Mouse (Mus musculus) heart, embryonic 13.5 days (tissue): ENCODE data around the gene Ptms. TPM values are rescaled to one million over a fixed set of nuclear protein-coding genes. Genes with fewer than 3 reads are reported as not detected.

Source experiments
- ATAC-seq: fragments of 200-750 bp; cut with Nextera tagmentation; 2 replicates; pipeline ENCODE4 v1.8.0; 2017; ENCODE audit warnings: moderate TSS enrichment; ENCODE audit not compliant: insufficient number of reproducible peaks, low FRiP score, low TSS enrichment; ENCODE audit errors: extremely low read depth
- H3K27ac ChIP-seq: fragments of 300-500 bp; sonication (generic); replicated peaks from 2 replicates; pipeline ENCODE4 v1.5.1; 2015; ENCODE audit warnings: moderate library complexity, mild to moderate bottlenecking, inconsistent platforms
- H3K27me3 ChIP-seq: fragments of 300-500 bp; sonication (generic); replicated peaks from 2 replicates; pipeline ENCODE4 v1.6.1; 2015; ENCODE audit warnings: mild to moderate bottlenecking, inconsistent platforms
- H3K36me3 ChIP-seq: fragments of 300-500 bp; sonication (generic); 2 replicates; pipeline ENCODE4 v1.6.1; 2015; ENCODE audit warnings: mild to moderate bottlenecking, inconsistent platforms
- H3K4me1 ChIP-seq: fragments of 300-500 bp; sonication (generic); 2 replicates; pipeline ENCODE4 v1.6.1; 2015; ENCODE audit warnings: inconsistent platforms
- H3K4me2 ChIP-seq: fragments of 300-500 bp; sonication (generic); 2 replicates; pipeline ENCODE4 v1.6.1; 2015; ENCODE audit warnings: inconsistent platforms, mild to moderate bottlenecking, moderate library complexity
- H3K4me3 ChIP-seq: fragments of 300-500 bp; sonication (generic); 2 replicates; pipeline ENCODE4 v1.5.1; 2015; ENCODE audit warnings: moderate library complexity, mild to moderate bottlenecking, inconsistent platforms
- H3K9ac ChIP-seq: fragments of 300-500 bp; sonication (generic); 2 replicates; pipeline ENCODE4 v1.6.1; 2015; ENCODE audit warnings: inconsistent platforms, mild to moderate bottlenecking, moderate library complexity
- H3K9me3 ChIP-seq: fragments of 300-500 bp; sonication (generic); 2 replicates; pipeline ENCODE4 v1.6.1; 2016; ENCODE audit warnings: inconsistent platforms
- WGBS: fragments of 180-500 bp; shearing (Covaris S2); methylation state at CpG from one replicate; pipeline ENCODE4 v1.1.7; 2015; ENCODE audit warnings: mixed read lengths; 5-methylcytosine and 5-hydroxymethylcytosine counted together
- polyA plus RNA-seq: library from polyadenylated mRNA; unstranded; fragments of >200 nt; fragmentation: Nextera tagmentation; extraction: Ambion mirVana; gene quantifications from 2 replicates; pipeline ENCODE4 v1.2.1, GENCODE M21; 2015

Ptms gene
- polyA plus RNA-seq, 1 experiment from 2014 or later: 233 TPM

DNA sequence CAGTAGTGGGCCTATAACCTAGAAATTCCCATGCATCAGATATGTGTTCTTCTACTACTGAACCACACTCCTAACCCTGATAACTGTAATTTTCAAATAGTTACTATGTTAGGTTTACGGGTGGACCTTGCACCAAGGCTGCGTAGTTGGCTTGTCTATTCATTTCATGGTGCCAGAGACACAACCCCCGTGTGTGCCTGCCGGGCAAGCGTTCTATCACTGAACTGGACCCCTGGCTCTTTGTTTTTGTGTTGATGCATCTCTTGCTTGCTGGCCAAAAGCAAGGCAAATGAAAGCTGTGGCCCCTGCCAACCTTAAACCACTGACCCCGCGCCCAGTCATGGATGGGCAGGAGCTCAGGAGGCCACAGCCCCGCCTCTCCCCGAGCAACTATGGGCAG, 38.1 kb downstream of the Ptms start:
- ATAC-seq: no peak
- Histone ChIP-seq H3K4me2 (no peak overlapping the region), H3K27me3 (0 out of 2 replicates have a peak, but pooled peaks cover 9% of the 10 kb centered on the region), H3K4me3 (no peak overlapping the region), H3K36me3 (no peaks in the 10 kb centered on the region), H3K9me3 (no peaks in the 10 kb centered on the region), H3K4me1 (0 out of 2 replicates have a peak, but pooled peaks cover 5% of the 10 kb centered on the region), H3K27ac (no peak overlapping the region), H3K9ac (no peak overlapping the region)
- WGBS: 83% methylated on average over 9 of the region's 9 CpGs

DNA sequence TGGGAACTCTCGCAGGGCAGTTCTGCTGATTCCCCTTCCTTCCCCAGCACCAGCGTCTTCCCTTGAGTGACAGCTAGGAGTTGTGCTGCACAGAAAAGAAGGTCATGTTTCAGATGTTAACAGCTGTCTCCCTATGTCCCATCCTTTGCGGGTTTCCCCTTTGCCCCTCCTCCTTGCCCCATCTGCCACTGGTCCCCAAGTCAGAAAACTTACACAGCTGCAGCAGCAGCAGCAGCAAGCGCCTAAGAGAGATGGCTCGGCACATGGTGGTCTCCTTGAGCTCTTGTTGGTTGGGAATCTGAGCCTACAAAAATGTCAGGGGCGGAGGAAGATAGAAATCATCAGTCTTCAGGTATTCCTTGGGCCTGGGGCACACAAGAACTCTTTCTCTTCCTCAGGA, 40.5 kb downstream of the Ptms start:
- Histone ChIP-seq H3K4me2 (no peak overlapping the region), H3K36me3 (no peaks in the 10 kb centered on the region), H3K4me1 (no peaks in the 10 kb centered on the region), H3K9me3 (no peaks in the 10 kb centered on the region), H3K4me3 (no peak overlapping the region), H3K27me3 (0 out of 2 replicates have a peak, but pooled peaks cover 9% of the 10 kb centered on the region), H3K27ac (no peak overlapping the region), H3K9ac (no peak overlapping the region)
- no peak for ATAC-seq
- 49% methylated on average over 6 of the region's 6 CpGs for WGBS

DNA sequence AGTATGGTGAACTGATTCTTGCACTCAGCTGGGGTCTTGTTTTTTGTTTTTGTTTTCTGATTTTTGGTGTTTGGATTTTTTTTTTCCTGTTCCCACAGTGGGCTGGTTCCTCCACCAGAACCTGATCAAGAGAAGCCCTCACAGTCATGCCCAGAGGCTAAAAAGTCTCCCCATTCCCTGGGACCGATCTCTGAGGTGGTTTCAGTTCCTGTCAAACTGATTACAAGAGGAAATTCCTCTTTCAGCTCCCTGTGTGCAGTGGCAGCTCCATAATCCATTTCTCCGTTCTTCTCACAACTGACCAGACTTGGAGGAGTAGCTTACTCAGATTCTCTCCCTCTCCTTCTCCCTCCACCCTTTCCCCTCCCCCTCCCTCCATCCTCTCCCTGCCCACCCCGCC, 45.6 kb downstream of the Ptms start:
- ATAC-seq: no peak
- WGBS: 18% methylated on average over 2 of the region's 3 CpGs

DNA sequence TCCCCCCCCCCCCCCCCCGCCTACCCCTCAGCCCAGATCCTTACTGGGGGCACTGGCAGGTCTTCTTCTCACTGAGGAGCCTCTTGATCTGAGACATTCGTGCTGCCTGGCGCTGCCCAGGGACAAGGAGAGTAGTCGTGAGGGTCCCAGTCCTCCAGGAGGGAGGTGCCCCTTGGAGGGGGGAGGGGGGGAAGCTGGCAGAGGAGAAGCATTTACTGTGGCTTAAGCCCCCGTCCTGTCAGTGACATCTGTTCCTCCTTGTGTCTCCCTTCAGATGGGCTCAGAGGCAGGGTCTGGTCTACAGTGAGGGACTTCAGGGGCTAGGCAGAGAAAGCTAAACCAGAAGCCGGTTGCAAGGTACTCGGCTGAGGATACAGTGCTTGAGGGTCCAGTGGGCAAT, 53.3 kb downstream of the Ptms start:
- Histone ChIP-seq H3K4me2 (no peak overlapping the region), H3K27ac (no peak overlapping the region), H3K27me3 (peaks cover 54% of the 10 kb centered on the region), H3K36me3 (no peaks in the 10 kb centered on the region), H3K4me1 (peaks cover 15% of the 10 kb centered on the region), H3K4me3 (no peak overlapping the region), H3K9ac (no peak overlapping the region), H3K9me3 (no peaks in the 10 kb centered on the region)
- no peak for ATAC-seq
- 51% methylated on average over 6 of the region's 7 CpGs for WGBS

More for the DNA sequence above, 45.6 kb downstream of the Ptms start:
- Histone ChIP-seq H3K9ac (no peak overlapping the region), H3K27me3 (no peaks in the 10 kb centered on the region), H3K9me3 (no peaks in the 10 kb centered on the region), H3K4me2 (no peak overlapping the region), H3K27ac (no peak overlapping the region), H3K36me3 (no peaks in the 10 kb centered on the region), H3K4me3 (no peak overlapping the region), H3K4me1 (no peaks in the 10 kb centered on the region)

DNA sequence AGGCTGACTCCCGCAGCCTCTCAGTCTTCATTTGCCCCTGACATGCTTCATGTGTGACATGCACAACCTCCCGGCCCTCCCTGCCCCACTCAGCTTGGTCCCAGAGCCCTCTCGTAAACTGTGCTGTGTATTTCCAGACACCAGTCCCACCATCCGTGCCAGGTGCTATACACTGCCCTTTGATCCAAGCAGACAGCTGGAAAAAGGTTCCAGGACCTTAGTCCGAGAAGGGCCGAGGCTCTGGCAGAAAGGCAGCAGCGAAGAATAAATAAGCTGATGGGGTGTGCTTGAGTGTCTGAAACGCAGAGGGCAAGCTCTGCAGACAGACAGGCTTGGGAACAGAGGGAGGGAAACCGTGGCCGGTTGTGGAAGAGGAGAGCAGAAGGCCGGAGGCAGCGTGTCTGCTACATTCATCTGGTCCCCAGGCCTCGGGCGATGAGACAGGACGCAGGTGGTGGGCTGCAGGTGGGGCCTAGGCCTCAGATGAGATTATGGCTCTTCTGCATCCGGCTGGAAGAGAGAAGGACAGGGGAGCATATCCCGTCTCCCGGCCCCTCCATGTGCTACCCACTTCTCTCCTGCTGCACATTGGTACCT, 54.0 kb downstream of the Ptms start:
- ATAC-seq: no peak
- Histone ChIP-seq H3K36me3 (no peaks in the 10 kb centered on the region), H3K27me3 (peaks cover 61% of the 10 kb centered on the region), H3K9me3 (no peaks in the 10 kb centered on the region), H3K9ac (no peak overlapping the region), H3K27ac (no peak overlapping the region), H3K4me1 (peaks cover 16% of the 10 kb centered on the region), H3K4me3 (no peak overlapping the region), H3K4me2 (no peak overlapping the region)
- 59% methylated on average over 18 of the region's 18 CpGs for WGBS

Other genes with a start within 250 kb of the Ptms start
- 113 and 130 TPM in 2 replicates for gene Emg1, start 207.9 kb downstream of the Ptms start, polyA plus RNA-seq
- 293 and 326 TPM in 2 replicates for gene Phb2, start 207.8 kb downstream of the Ptms start, polyA plus RNA-seq
- 5.3 and 5.6 TPM in 2 replicates for gene Ptpn6, start 181.4 kb downstream of the Ptms start, polyA plus RNA-seq
- gene Grcc10, start 178.7 kb downstream of the Ptms start, polyA plus RNA-seq: 364 and 411 TPM in 2 replicates
- gene Gm45234, start 164.1 kb downstream of the Ptms start, polyA plus RNA-seq: not detected in 2 replicates
- gene Atn1, start 163.6 kb downstream of the Ptms start, polyA plus RNA-seq: 7.8 and 9.4 TPM in 2 replicates
- 4.6 and 4.9 TPM in 2 replicates for gene Eno2, start 150.4 kb downstream of the Ptms start, polyA plus RNA-seq
- gene Lrrc23, start 140.4 kb downstream of the Ptms start, polyA plus RNA-seq: 0.09 TPM in 1 of 2 replicates, not detected in the other
- 8.4 and 10.9 TPM in 2 replicates for gene Spsb2, start 111.4 kb downstream of the Ptms start, polyA plus RNA-seq
- 1,248 and 1,451 TPM in 2 replicates for gene Tpi1, start 105.8 kb downstream of the Ptms start, polyA plus RNA-seq
- 98.3 and 101 TPM in 2 replicates for gene Usp5, start 90.6 kb downstream of the Ptms start, polyA plus RNA-seq
- gene Cdca3, start 90.6 kb downstream of the Ptms start, polyA plus RNA-seq: 123 and 132 TPM in 2 replicates
- 7.8 and 11.7 TPM in 2 replicates for gene Gnb3, start 79.8 kb downstream of the Ptms start, polyA plus RNA-seq
- gene P3h3, start 62.4 kb downstream of the Ptms start, polyA plus RNA-seq: 15.5 and 17.7 TPM in 2 replicates
- 1.6 TPM in 2 replicates for gene Gpr162, start 56.1 kb downstream of the Ptms start, polyA plus RNA-seq
- not detected in 2 replicates for gene Cd4, start 31.9 kb downstream of the Ptms start, polyA plus RNA-seq
- 1.0 and 1.1 TPM in 2 replicates for gene Lag3, start 8.4 kb downstream of the Ptms start, polyA plus RNA-seq
- gene Mlf2, start 11.3 kb upstream of the Ptms start, polyA plus RNA-seq: 288 and 320 TPM in 2 replicates
- 140 and 143 TPM in 2 replicates for gene Cops7a, start 45.4 kb upstream of the Ptms start, polyA plus RNA-seq
- 0.31 and 0.50 TPM in 2 replicates for gene Pianp, start 76.6 kb upstream of the Ptms start, polyA plus RNA-seq
- 9.3 and 10.1 TPM in 2 replicates for gene Zfp384, start 89.0 kb upstream of the Ptms start, polyA plus RNA-seq
- gene Ing4, start 119.7 kb upstream of the Ptms start, polyA plus RNA-seq: 78.2 and 91.2 TPM in 2 replicates
- 5.4 and 6.6 TPM in 2 replicates for gene Acrbp, start 129.6 kb upstream of the Ptms start, polyA plus RNA-seq
- 0.24 and 0.63 TPM in 2 replicates for gene Lpar5, start 147.8 kb upstream of the Ptms start, polyA plus RNA-seq
- gene Chd4, start 175.9 kb upstream of the Ptms start, polyA plus RNA-seq: 57.5 and 67.0 TPM in 2 replicates
- gene Nop2, start 211.8 kb upstream of the Ptms start, polyA plus RNA-seq: 42.7 and 48.1 TPM in 2 replicates
- gene Iffo1, start 225.1 kb upstream of the Ptms start, polyA plus RNA-seq: 9.4 and 9.5 TPM in 2 replicates
- gene Gapdh, start 246.4 kb upstream of the Ptms start, polyA plus RNA-seq: 4,266 and 4,534 TPM in 2 replicates